Mouse (Mus musculus) heart, adult 2 months (tissue): ENCODE results near the gene Rhbdl2. TPM values are rescaled to one million over a fixed set of nuclear protein-coding genes. Genes with fewer than 3 reads are reported as not detected.

Source experiments
- DNase-seq, 2 experiments: peaks; one replicate each; pipeline ENCODE4 v3.0.0; 2021
- H3K27ac ChIP-seq: fragments of 200-600 bp; 2 replicates; pipeline ENCODE4 v1.8.1; 2022
- H3K27me3 ChIP-seq: fragments of 200-500 bp; 2 replicates; pipeline ENCODE4 v1.6.1; 2012; ENCODE audit warnings: mild to moderate bottlenecking, low read length, inconsistent platforms, mixed read lengths; ENCODE audit not compliant: control insufficient read depth, insufficient read depth
- H3K36me3 ChIP-seq: fragments of 200-500 bp; 2 replicates; pipeline ENCODE4 v1.6.1; 2012; ENCODE audit warnings: low read length, inconsistent platforms; ENCODE audit not compliant: control insufficient read depth, insufficient read depth
- H3K4me1 ChIP-seq: fragments of 200-500 bp; 2 replicates; pipeline ENCODE4 v1.6.1; 2011; ENCODE audit warnings: low read length; ENCODE audit not compliant: control insufficient read depth, insufficient read depth
- H3K4me3 ChIP-seq: fragments of 200-600 bp; 2 replicates; pipeline ENCODE4 v1.8.1; 2022
- H3K79me2 ChIP-seq: fragments of 200-500 bp; replicated peaks from 2 replicates; pipeline ENCODE4 v1.6.1; 2012; ENCODE audit warnings: mild to moderate bottlenecking, inconsistent platforms, low read length, moderate library complexity, mixed read lengths; ENCODE audit not compliant: control insufficient read depth, insufficient read depth
- H3K9ac ChIP-seq: fragments of 200-500 bp; 2 replicates; pipeline ENCODE4 v1.6.1; 2012; ENCODE audit warnings: low read depth, mild to moderate bottlenecking, control low read depth, inconsistent platforms, low read length, mixed read lengths
- CTCF ChIP-seq: fragments of 200-600 bp; IDR thresholded peaks from 2 replicates; pipeline ENCODE4 v1.8.1; 2022; ENCODE audit warnings: antibody characterized with exemption, mild to moderate bottlenecking, moderate library complexity
- EP300 ChIP-seq: fragments of 200-500 bp; IDR thresholded peaks from 2 replicates; pipeline ENCODE4 v1.6.1; 2011; ENCODE audit warnings: low read depth, low read length, control low read depth; ENCODE audit not compliant: insufficient read depth
- POLR2A ChIP-seq: fragments of 200-500 bp; IDR thresholded peaks from 2 replicates; pipeline ENCODE4 v1.6.1; 2011; ENCODE audit warnings: mild to moderate bottlenecking, low read depth, low read length, control low read depth; ENCODE audit not compliant: insufficient read depth
- WGBS: fragments of 180-500 bp; shearing (Covaris S2); methylation state at CpG from one replicate; pipeline ENCODE4 v1.1.7; 2018; 5-methylcytosine and 5-hydroxymethylcytosine counted together
- intact Hi-C: fragments of 180-260 bp; cut with DNase I; formaldehyde crosslinking; loops from one replicate; pipeline ENCODE4 v1.15.1; 2025
- long read RNA-seq: library from polyadenylated mRNA; stranded (forward); transcript quantifications from one replicate; pipeline ENCODE4 v2.0.0, GENCODE M21; 2021
- polyA plus RNA-seq: library from polyadenylated mRNA; depleted of rRNA; stranded (reverse); fragments of >200 nt; gene quantifications from 2 replicates; pipeline ENCODE4 v1.2.3, GENCODE M21; 2012; rRNA removed
- total RNA-seq, 2 experiments: library from RNA; stranded (reverse); gene quantifications; 2 replicates each; pipeline ENCODE4 v1.2.3; 2021

The Rhbdl2 gene
- total RNA-seq (not detected), polyA plus RNA-seq (0.23 and 0.33 TPM in 2 replicates)
- long read RNA-seq, result 0 reads

DNA sequence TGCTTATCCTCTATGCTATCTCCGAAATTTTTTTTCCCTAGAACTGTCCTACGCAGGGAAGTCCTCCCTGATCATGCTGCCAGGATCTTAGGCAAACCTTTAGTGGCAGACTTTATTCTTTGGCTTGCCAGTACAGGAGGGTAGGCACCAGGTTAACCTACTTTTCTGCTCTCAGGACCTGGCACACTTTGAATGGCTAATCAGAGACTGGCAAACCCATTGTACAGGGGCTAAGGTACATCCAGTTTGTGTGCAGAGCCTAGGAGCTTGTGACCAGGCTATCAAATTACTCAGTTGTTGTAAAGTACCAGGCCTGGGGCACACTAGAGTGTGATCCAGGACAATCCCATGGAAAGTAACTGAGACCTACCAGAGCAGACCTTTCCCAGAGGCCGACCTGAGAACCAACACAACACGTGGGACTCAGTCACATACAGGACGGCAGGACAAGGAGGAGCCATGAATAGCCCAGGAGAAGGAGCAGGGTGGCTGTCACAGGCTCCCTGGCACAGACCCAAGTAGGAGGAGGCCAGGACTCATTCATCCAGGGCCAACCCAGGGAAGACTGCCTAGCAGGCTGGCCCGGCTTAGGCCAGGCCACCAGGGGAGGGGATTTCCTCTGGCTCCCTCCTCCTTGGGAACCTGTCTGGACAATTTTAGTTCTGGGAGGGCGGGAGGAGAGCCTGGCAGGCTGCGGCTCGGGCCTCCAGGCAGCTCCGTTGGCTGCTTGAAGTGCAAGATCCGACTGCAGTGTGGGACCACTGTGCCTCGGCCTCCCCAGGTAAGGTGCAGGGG is at the start of gene Rhbdl2:
TSS of gene Rhbdl2 (plus strand) at position 684 of the 795 bp plus-strand sequence.
- DNase-seq, result peak; percentile 74 to 85
- TF ChIP-seq CTCF, result peak; percentile 29
- no peak for TF ChIP-seq POLR2A
- 0 out of 2 replicates have a peak, but pooled peaks have one; percentile 34 for TF ChIP-seq EP300
- H3K4me1 ChIP-seq, result peaks cover 3% of the 10 kb centered on the region
- intact Hi-C loops, result no loop called here
- H3K36me3 ChIP-seq, result no peaks in the 10 kb centered on the region
- WGBS, result 21% methylated on average over 12 of the region's 12 CpGs
- no peak within 1 kb of the TSS for H3K27ac ChIP-seq
- no peak within 1 kb of the TSS for H3K9ac ChIP-seq
- H3K4me3 ChIP-seq, result no peak within 1 kb of the TSS
- H3K27me3 ChIP-seq, result no peaks in the 10 kb centered on the region
- no peaks in the 10 kb centered on the region for H3K79me2 ChIP-seq

DNA sequence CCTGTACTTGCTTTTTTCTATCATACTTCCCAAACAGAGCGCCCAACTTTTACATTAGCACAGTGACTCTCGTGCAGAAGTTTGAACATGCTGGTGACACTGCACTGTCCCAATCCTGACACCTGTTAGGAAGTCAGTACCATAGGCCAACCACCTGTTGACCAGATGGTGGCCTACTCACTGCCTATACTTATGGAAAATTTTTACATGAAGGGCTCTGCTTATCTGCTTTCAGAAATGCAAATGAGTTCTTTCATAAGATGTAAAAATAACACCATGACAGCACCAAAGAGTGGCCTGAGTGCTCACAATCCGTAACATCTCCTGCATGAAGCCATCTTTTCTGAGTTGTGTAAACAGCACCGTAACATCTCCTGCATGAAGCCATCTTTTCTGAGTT is 49.0 kb upstream of the Rhbdl2 start:
- no peaks in the 10 kb centered on the region; the same call in 1 of the 2 replicates for H3K36me3 ChIP-seq

GRCm38 (mm10) chr4:123742891-123743290 is 44.8 kb upstream of the Rhbdl2 start:
- H3K4me3 ChIP-seq, result no peak overlapping the region
- no peak for DNase-seq
- peaks cover 3% of the 10 kb centered on the region; the same call in 1 of the 2 replicates for H3K4me1 ChIP-seq
- no peak overlapping the region for H3K27ac ChIP-seq
- 84% methylated on average over 1 of the region's 1 CpGs for WGBS
- TF ChIP-seq EP300, result no peak
- no peak for TF ChIP-seq POLR2A
- no peak for TF ChIP-seq CTCF
- H3K79me2 ChIP-seq, result peaks cover 3% of the 10 kb centered on the region
- intact Hi-C loops, result no loop called here
- H3K36me3 ChIP-seq, result peaks cover 9% of the 10 kb centered on the region
- H3K9ac ChIP-seq, result no peak overlapping the region
- no peaks in the 10 kb centered on the region for H3K27me3 ChIP-seq

More for the DNA sequence above, 49.0 kb upstream of the Rhbdl2 start:
- TF ChIP-seq CTCF (no peak), EP300 (no peak), POLR2A (no peak)
- Histone ChIP-seq H3K27me3 (no peaks in the 10 kb centered on the region), H3K79me2 (peaks cover 1% of the 10 kb centered on the region; the same call in 1 of the 2 replicates), H3K9ac (no peak overlapping the region), H3K4me1 (no peaks in the 10 kb centered on the region), H3K4me3 (no peak overlapping the region), H3K27ac (no peak overlapping the region)
- no peak for DNase-seq
- intact Hi-C loops, result no loop called here
- 92% methylated on average over 4 of the region's 4 CpGs for WGBS

GRCm38 (mm10) chr4:123745221-123745775 is 42.4 kb upstream of the Rhbdl2 start:
- H3K27me3 ChIP-seq, result no peaks in the 10 kb centered on the region
- intact Hi-C loops, result no loop called here
- peaks cover 7% of the 10 kb centered on the region for H3K79me2 ChIP-seq
- no peak overlapping the region for H3K9ac ChIP-seq
- TF ChIP-seq EP300, result no peak
- TF ChIP-seq CTCF, result no peak
- TF ChIP-seq POLR2A, result no peak
- no peak for DNase-seq
- H3K4me3 ChIP-seq, result no peak overlapping the region
- 86% methylated on average over 4 of the region's 4 CpGs for WGBS
- no peak overlapping the region for H3K27ac ChIP-seq
- H3K4me1 ChIP-seq, result peaks cover 7% of the 10 kb centered on the region
- H3K36me3 ChIP-seq, result peaks cover 12% of the 10 kb centered on the region

DNA sequence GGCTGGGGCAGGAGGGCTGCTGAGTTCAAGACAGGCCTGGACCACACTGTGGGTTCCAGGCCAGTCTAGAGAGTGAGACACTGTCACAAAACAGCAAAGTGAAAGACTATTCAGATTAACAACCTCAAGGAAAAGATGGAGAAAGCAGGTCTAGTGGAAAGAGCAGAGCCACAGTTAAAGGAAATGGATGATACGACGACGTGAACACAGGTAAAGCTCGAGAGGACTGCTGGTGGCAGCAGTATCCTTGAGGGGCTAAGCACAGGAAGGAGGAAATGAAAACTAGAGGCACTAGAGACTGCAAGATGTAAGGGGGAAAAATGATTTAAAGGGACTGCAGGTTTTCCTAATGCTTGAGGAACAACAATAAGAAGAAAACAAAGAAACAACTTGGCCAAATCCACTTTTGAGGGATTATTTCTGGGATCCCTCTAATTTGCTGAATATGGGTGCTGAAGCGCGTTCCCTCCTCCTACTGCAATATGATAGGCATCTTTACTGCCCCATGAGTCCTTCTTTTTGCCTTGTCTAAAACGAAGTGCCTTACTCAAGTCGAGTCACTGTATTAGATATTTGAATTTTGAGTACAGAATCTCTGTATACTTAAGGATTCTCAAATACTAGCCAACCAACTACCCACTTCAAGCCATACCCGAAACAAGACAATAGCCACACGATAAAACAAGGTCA is 38.8 kb upstream of the Rhbdl2 start:
- H3K4me3 ChIP-seq, result peak overlapping the region; percentile 88
- intact Hi-C loops, result no loop called here
- 9% methylated on average over 10 of the region's 10 CpGs for WGBS
- H3K27ac ChIP-seq, result peak overlapping the region; percentile 81; the same call in 1 of the 2 replicates
- TF ChIP-seq EP300, result no peak
- TF ChIP-seq POLR2A, result no peak
- TF ChIP-seq CTCF, result no peak
- no peaks in the 10 kb centered on the region for H3K27me3 ChIP-seq
- peaks cover 9% of the 10 kb centered on the region for H3K4me1 ChIP-seq
- DNase-seq, result no peak
- H3K79me2 ChIP-seq, result peaks cover 6% of the 10 kb centered on the region
- peaks cover 12% of the 10 kb centered on the region for H3K36me3 ChIP-seq
- peak overlapping the region; percentile 93; the same call in 1 of the 2 replicates for H3K9ac ChIP-seq
